Mouse (Mus musculus): ENCODE data around the gene Slc47a1. TPM values are rescaled to one million over a fixed set of nuclear protein-coding genes. Genes with fewer than 3 reads are reported as not detected.
A peak's percentile ranks its signal among the peaks of the same experiment; 100 is the strongest.

The Slc47a1 gene
- polyA plus RNA-seq, 1 experiment from 2014 or later = 26.8 TPM

DNA sequence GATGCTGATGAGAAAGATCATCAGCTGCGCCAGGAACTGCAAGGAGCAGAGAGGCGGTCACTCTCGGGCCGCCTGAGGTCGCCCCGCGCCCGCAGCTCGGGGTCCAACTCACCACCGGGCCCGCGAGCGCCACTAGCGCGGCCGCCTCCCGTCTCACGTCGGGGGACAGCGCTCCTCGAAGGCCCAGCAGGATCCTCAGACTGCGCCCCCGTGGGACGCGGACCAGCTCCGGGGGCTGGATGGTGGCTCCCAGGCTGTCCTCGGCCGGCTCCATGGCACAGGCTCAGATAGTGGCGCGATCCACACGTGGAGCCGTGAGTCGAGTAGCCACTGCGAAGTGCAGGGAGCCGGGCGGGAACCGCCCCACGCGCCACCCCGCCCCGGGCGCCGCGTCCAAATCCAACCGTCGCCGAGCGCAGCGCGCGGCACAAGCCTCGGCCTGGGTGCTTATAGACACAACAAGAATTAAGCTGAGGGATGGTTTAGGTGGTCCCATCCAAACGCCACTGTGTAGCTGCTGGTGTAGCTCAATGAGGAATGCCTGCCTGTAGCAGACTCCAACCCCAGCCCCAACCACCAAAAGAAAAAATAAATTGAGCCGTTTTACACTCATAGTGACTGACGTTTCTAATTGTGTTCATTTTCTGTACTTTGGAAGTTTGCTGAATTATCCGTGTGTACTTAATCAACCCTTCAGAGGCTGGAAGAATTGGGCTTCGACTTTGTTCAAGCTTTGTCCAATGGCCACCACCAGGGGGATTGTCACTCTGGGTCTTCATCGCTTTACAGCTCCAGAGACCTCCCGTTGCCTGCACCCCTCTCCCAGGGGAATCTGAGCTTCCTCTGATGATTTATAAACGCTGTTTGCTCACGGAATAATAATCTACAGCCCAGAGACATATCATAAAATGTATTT, 35.4 kb downstream of the Slc47a1 start, which contains the start of gene Slc47a2:
Slc47a2 (minus strand) TSS at position 356 of the 916 bp plus-strand sequence.
- no peak within 1 kb of the TSS for H3K27ac ChIP-seq (ENCODE audit: low read length)
- peaks cover 15% of the 10 kb centered on the region for H3K27me3 ChIP-seq (ENCODE audit: control insufficient read depth, insufficient read depth, low read length)
- H3K9ac ChIP-seq (ENCODE audit: low read length) = peak within 1 kb of the TSS; percentile 62
- WGBS = 3% methylated on average over 60 of the region's 61 CpGs
- H3K4me2 ChIP-seq (ENCODE audit: low read depth, low read length) = peak within 1 kb of the TSS; percentile 86
- no peaks in the 10 kb centered on the region; the same call in 1 of the 2 replicates for H3K36me3 ChIP-seq (ENCODE audit: control insufficient read depth, insufficient read depth)
- peak within 1 kb of the TSS; percentile 54 for H3K4me3 ChIP-seq (ENCODE audit: low read length)
- H3K4me1 ChIP-seq (ENCODE audit: control insufficient read depth, insufficient read depth, low read length) = peaks cover 10% of the 10 kb centered on the region; the same call in 1 of the 2 replicates
- no peaks in the 10 kb centered on the region for H3K9me3 ChIP-seq (replicated peaks; ENCODE audit: control insufficient read depth, low read length)
- ATAC-seq (replicated peaks; ENCODE audit: extremely low read depth, insufficient read depth, low FRiP score) = peak; percentile 60

DNA sequence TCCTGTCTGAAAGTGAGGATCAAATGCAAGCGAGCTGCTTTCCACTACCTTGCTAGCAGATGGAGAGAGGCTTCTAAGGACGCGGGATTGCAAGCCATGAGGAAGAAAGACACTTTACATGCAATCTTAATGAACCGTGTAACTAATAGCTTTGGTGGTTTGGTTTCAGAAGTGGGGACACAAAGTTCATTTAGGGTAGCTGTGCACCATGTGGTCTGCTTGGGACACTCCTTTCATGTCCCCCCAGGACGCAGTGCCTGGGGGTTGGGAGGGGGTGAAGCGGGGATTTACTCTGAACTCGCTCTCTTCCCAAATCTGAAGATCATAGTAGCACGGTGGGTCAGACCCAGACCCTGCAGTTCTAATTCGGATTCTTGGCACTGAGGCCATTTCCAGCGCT, 36.2 kb downstream of the Slc47a1 start:
- Histone ChIP-seq H3K4me1 (ENCODE audit: control insufficient read depth, insufficient read depth, low read length) (peaks cover 10% of the 10 kb centered on the region; the same call in 1 of the 2 replicates), H3K27me3 (ENCODE audit: control insufficient read depth, insufficient read depth, low read length) (peaks cover 15% of the 10 kb centered on the region), H3K4me2 (ENCODE audit: low read depth, low read length) (peak overlapping the region; percentile 86), H3K27ac (ENCODE audit: low read length) (no peak overlapping the region), H3K9me3 (replicated peaks; ENCODE audit: control insufficient read depth, low read length) (no peaks in the 10 kb centered on the region), H3K36me3 (ENCODE audit: control insufficient read depth, insufficient read depth) (no peaks in the 10 kb centered on the region; the same call in 1 of the 2 replicates), H3K9ac (ENCODE audit: low read length) (no peak overlapping the region; the same call in 1 of the 2 replicates), H3K4me3 (ENCODE audit: low read length) (peak overlapping the region; percentile 54)
- WGBS = 24% methylated on average over 10 of the region's 10 CpGs
- no peak for ATAC-seq (replicated peaks; ENCODE audit: extremely low read depth, insufficient read depth, low FRiP score)

- Histone ChIP-seq H3K4me1 (ENCODE audit: control insufficient read depth, insufficient read depth, low read length) (peaks cover 10% of the 10 kb centered on the region; the same call in 1 of the 2 replicates), H3K27me3 (ENCODE audit: control insufficient read depth, insufficient read depth, low read length) (peaks cover 15% of the 10 kb centered on the region), H3K9me3 (replicated peaks; ENCODE audit: control insufficient read depth, low read length) (no peaks in the 10 kb centered on the region), H3K9ac (ENCODE audit: low read length) (no peak overlapping the region), H3K4me2 (ENCODE audit: low read depth, low read length) (no peak overlapping the region), H3K4me3 (ENCODE audit: low read length) (no peak overlapping the region), H3K27ac (ENCODE audit: low read length) (no peak overlapping the region), H3K36me3 (ENCODE audit: control insufficient read depth, insufficient read depth) (no peaks in the 10 kb centered on the region; the same call in 1 of the 2 replicates)
- 68% methylated on average over 4 of the region's 4 CpGs for WGBS
- no peak for ATAC-seq (replicated peaks; ENCODE audit: extremely low read depth, insufficient read depth, low FRiP score)
Measured at GRCm38 (mm10) chr11:61341233-61341632, 36.9 kb downstream of the Slc47a1 start.

DNA sequence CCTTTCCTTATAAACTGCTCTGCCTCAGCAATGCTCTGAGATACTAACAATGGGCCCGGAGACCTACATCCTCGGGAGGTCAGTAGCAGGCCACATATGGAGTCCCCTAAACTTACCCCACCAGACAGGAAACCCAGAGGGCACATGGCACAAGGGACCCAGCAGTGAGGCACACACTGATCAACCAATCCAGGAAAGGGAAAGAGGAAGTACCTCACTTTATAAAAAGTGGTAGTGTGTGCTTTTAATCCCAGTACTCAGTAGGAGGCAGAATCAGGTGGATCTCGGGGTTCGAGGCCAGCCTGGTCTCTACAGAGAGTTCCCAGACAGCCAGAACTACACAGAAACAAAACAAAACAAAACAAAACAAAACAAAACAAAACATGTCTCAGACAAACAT, 37.8 kb downstream of the Slc47a1 start:
- WGBS = 80% methylated on average over 4 of the region's 4 CpGs
- Histone ChIP-seq H3K4me3 (ENCODE audit: low read length) (no peak overlapping the region), H3K27ac (ENCODE audit: low read length) (no peak overlapping the region), H3K4me2 (ENCODE audit: low read depth, low read length) (no peak overlapping the region), H3K9me3 (replicated peaks; ENCODE audit: control insufficient read depth, low read length) (peaks cover 2% of the 10 kb centered on the region; the same call in 1 of the 2 replicates), H3K4me1 (ENCODE audit: control insufficient read depth, insufficient read depth, low read length) (peaks cover 10% of the 10 kb centered on the region; the same call in 1 of the 2 replicates), H3K36me3 (ENCODE audit: control insufficient read depth, insufficient read depth) (no peaks in the 10 kb centered on the region; the same call in 1 of the 2 replicates), H3K9ac (ENCODE audit: low read length) (no peak overlapping the region), H3K27me3 (ENCODE audit: control insufficient read depth, insufficient read depth, low read length) (peaks cover 15% of the 10 kb centered on the region)
- no peak for ATAC-seq (replicated peaks; ENCODE audit: extremely low read depth, insufficient read depth, low FRiP score)

- WGBS = 61% methylated on average over 10 of the region's 10 CpGs
Measured at GRCm38 (mm10) chr11:61337586-61337985, 40.6 kb downstream of the Slc47a1 start.

GRCm38 (mm10) chr11:61320904-61321687, 57.0 kb downstream of the Slc47a1 start:
- WGBS = 38% methylated on average over 10 of the region's 10 CpGs
- ATAC-seq (replicated peaks; ENCODE audit: extremely low read depth, insufficient read depth, low FRiP score) = no peak
- Histone ChIP-seq H3K27me3 (ENCODE audit: control insufficient read depth, insufficient read depth, low read length) (no peaks in the 10 kb centered on the region), H3K4me3 (ENCODE audit: low read length) (no peak overlapping the region), H3K9me3 (replicated peaks; ENCODE audit: control insufficient read depth, low read length) (no peaks in the 10 kb centered on the region), H3K4me2 (ENCODE audit: low read depth, low read length) (no peak overlapping the region), H3K27ac (ENCODE audit: low read length) (peak overlapping the region; percentile 28), H3K36me3 (ENCODE audit: control insufficient read depth, insufficient read depth) (no peaks in the 10 kb centered on the region), H3K4me1 (ENCODE audit: control insufficient read depth, insufficient read depth, low read length) (peaks cover 22% of the 10 kb centered on the region), H3K9ac (ENCODE audit: low read length) (no peak overlapping the region)

More at GRCm38 (mm10) chr11:61337586-61337985, 40.6 kb downstream of the Slc47a1 start:
- no peak overlapping the region for H3K27ac ChIP-seq (ENCODE audit: low read length)
- no peak overlapping the region for H3K4me2 ChIP-seq (ENCODE audit: low read depth, low read length)
- peaks cover 6% of the 10 kb centered on the region; the same call in 1 of the 2 replicates for H3K4me1 ChIP-seq (ENCODE audit: control insufficient read depth, insufficient read depth, low read length)
- no peak overlapping the region for H3K4me3 ChIP-seq (ENCODE audit: low read length)
- peaks cover 13% of the 10 kb centered on the region for H3K27me3 ChIP-seq (ENCODE audit: control insufficient read depth, insufficient read depth, low read length)
- no peak for ATAC-seq (replicated peaks; ENCODE audit: extremely low read depth, insufficient read depth, low FRiP score)
- H3K9me3 ChIP-seq (replicated peaks; ENCODE audit: control insufficient read depth, low read length) = peaks cover 2% of the 10 kb centered on the region; the same call in 1 of the 2 replicates
- no peaks in the 10 kb centered on the region for H3K36me3 ChIP-seq (ENCODE audit: control insufficient read depth, insufficient read depth)
- no peak overlapping the region for H3K9ac ChIP-seq (ENCODE audit: low read length)

DNA sequence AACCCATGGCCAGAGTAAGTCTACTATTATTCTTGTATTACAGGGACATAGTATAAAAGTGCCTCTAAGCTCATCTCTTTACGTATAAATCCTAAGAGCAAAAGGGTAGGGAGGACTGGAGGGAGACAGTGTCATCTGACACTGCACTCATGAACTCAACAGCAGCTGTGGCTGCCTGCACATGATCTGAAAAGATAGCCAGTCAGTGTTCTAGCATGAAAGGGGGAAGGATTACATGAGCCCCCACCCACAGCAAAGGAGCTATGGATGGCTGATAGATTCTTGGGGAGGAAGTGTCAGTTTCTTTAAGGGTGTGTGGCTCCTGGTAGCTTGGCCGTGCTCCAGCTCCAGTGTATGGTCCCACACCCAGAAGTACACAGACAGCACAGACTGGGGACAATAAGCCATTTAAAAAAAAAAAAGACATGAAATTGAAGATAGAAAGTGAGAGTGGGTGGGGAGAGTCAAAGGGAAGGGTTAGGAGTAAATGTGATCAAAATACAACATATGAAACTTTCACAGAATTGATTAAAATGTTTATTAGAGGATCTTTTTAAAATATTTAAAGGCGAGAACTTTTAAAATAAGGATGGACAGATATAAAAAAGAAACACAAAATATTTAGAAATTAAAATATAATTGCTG, 58.1 kb downstream of the Slc47a1 start:
- peaks cover 22% of the 10 kb centered on the region for H3K4me1 ChIP-seq (ENCODE audit: control insufficient read depth, insufficient read depth, low read length)
- H3K36me3 ChIP-seq (ENCODE audit: control insufficient read depth, insufficient read depth) = no peaks in the 10 kb centered on the region
- no peak overlapping the region for H3K9ac ChIP-seq (ENCODE audit: low read length)
- peak overlapping the region; percentile 17 for H3K4me2 ChIP-seq (ENCODE audit: low read depth, low read length)
- peak overlapping the region; percentile 88 for H3K27ac ChIP-seq (ENCODE audit: low read length)
- WGBS = 47% methylated on average over 3 of the region's 3 CpGs
- peak; percentile 34 for ATAC-seq (replicated peaks; ENCODE audit: extremely low read depth, insufficient read depth, low FRiP score)
- no peaks in the 10 kb centered on the region for H3K27me3 ChIP-seq (ENCODE audit: control insufficient read depth, insufficient read depth, low read length)
- H3K9me3 ChIP-seq (replicated peaks; ENCODE audit: control insufficient read depth, low read length) = no peaks in the 10 kb centered on the region
- no peak overlapping the region for H3K4me3 ChIP-seq (ENCODE audit: low read length)

- Histone ChIP-seq H3K36me3 (ENCODE audit: control insufficient read depth, insufficient read depth) (no peaks in the 10 kb centered on the region), H3K27ac (ENCODE audit: low read length) (peak overlapping the region; percentile 88), H3K4me2 (ENCODE audit: low read depth, low read length) (peak overlapping the region; percentile 17), H3K4me1 (ENCODE audit: control insufficient read depth, insufficient read depth, low read length) (peaks cover 22% of the 10 kb centered on the region), H3K27me3 (ENCODE audit: control insufficient read depth, insufficient read depth, low read length) (no peaks in the 10 kb centered on the region), H3K9me3 (replicated peaks; ENCODE audit: control insufficient read depth, low read length) (no peaks in the 10 kb centered on the region), H3K4me3 (ENCODE audit: low read length) (no peak overlapping the region), H3K9ac (ENCODE audit: low read length) (no peak overlapping the region)
- peak; percentile 95 for ATAC-seq (replicated peaks; ENCODE audit: extremely low read depth, insufficient read depth, low FRiP score)
- 30% methylated on average over 12 of the region's 12 CpGs for WGBS
Measured at GRCm38 (mm10) chr11:61319233-61319922, 58.8 kb downstream of the Slc47a1 start.
